Mouse (Mus musculus): ENCODE data around the gene Mypn.
A peak's percentile ranks its signal among the peaks of the same experiment; 100 is the strongest.

Gene Mypn

DNA sequence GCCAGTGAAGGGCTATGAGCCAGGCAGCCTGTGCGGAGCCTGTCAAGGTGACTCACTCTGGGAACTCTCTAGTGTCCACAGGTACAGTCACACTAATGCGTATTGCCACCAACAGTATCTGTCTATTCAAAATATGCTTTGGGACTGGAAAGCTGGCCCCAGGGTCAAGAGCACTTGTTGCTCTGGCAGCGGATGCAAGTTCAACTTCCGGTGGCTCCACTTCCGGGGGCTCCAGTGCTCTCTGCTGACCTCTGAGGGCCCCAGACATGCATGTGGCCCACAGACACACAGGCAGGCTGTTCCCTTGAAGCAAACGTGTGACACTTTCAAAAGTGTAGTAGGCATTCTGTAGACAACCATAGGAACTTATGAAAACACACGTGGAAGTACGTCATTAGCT, 2.2 kb downstream of the Mypn start:
- DNase-seq (ENCODE audit: extremely low read depth, low read depth, low spot score): no peak

DNA sequence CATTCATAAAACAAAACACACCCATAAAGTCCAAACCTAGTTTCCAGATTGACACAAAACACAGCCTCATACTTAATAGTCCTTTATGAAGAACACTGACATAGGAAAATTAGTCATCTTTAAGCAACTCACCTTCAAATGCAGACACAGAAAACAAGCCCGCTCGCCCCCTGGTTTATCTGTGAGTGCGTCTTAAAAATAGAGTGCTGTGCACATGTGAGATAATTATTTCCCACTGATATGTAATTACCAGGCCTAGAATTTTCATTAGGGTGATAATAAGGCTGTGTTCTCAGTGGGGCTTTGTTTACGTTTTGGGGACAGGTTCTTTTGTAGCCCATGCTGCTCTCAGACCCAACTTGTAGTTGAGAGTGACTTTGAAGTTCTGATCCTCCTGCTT, 4.7 kb downstream of the Mypn start:
- no peak for DNase-seq (ENCODE audit: extremely low read depth, low read depth, low spot score)

DNA sequence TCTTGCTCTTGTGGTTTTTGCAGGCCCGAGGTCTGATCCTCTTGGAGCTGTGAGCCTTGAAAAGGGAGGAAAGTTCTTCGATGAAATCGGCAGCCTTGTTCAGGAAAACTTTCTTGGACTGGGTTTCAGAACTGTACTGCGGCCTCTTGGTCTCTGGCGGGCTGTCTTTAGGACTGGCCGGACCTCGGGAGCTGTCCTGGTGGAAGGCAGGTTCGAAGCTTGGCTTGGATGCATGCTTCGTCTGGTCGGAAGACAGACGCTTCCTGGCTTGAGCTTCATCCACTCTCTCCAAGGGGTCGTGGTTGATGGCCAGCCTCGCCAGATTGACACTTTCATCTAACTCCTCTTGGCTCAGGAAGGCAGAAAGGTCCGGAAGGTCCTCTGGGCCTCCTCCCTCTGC, 11.0 kb downstream of the Mypn start:
- no peak for DNase-seq (ENCODE audit: extremely low read depth, low read depth, low spot score)

GRCm38 (mm10) chr10:63192276-63192675, 11.5 kb downstream of the Mypn start:
- no peak for DNase-seq (ENCODE audit: extremely low read depth, low read depth, low spot score)

- no peak for DNase-seq (ENCODE audit: extremely low read depth, low read depth, low spot score)
Observed at GRCm38 (mm10) chr10:63184451-63184850, 19.3 kb downstream of the Mypn start.

GRCm38 (mm10) chr10:63182177-63182768, 21.5 kb downstream of the Mypn start:
- DNase-seq (ENCODE audit: extremely low read depth, low read depth, low spot score): no peak

DNA sequence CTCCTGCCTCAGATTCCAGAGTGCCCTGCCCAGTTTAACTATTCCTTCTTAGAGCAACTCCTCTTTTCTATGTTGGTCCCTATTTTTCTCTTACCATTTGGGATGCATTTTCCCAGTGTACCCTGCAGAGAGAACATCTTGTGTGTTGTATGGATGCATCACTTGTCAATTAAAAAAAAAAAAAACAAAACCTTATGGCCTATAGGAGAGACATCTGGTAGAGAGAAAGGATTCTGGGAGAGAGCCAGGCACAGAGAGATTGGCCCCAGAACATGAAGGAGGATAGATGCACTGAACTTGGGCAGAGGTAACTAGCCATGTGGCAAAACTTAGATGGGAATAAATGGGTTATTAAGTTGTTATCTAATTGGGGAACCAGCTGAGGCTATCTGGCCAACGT, 22.6 kb downstream of the Mypn start:
- no peak for DNase-seq (ENCODE audit: extremely low read depth, low read depth, low spot score)

DNA sequence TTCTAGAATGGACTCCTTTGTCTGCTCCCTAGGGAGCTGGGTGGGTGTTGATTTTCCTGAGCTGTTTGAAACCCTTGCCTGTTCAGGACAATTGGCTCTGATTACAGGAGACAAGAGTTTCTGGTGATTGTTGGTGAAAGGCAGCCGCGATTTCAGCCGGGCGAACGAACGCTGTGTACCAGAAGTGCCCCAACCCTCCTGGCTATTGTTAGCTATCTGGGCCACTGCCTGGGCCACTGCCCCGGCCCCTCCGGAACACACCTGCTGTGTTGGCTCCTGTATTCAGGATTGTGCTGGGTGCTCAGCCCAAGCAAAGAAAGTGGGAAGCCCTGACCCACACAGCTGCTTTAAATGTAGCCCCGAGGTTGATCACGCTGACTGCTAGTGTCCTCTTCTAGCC, 24.2 kb downstream of the Mypn start:
- DNase-seq (ENCODE audit: extremely low read depth, low read depth, low spot score): no peak

DNA sequence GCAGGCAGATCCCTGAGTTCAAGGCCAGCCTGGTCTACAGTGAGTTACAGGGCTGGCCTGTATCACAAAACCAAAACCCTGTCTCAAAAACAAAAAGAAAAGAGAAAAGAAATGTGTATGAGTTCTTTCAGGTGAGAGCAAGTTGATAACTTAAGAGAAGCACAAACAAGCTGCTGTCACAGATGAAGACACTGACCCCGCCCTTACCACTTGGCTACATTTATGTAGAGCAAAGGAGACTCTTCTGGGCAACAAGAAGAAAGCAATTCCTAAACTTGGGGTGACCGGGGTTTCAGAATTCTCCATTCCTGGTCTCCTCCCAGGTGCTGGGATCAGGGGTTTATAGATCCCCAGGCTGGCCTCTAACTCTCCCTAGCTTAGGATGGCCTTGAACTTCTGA, 25.4 kb downstream of the Mypn start:
- no peak for DNase-seq (ENCODE audit: extremely low read depth, low read depth, low spot score)

- DNase-seq (ENCODE audit: extremely low read depth, low read depth, low spot score): no peak
Observed at GRCm38 (mm10) chr10:63177286-63178140, 26.2 kb downstream of the Mypn start.

DNA sequence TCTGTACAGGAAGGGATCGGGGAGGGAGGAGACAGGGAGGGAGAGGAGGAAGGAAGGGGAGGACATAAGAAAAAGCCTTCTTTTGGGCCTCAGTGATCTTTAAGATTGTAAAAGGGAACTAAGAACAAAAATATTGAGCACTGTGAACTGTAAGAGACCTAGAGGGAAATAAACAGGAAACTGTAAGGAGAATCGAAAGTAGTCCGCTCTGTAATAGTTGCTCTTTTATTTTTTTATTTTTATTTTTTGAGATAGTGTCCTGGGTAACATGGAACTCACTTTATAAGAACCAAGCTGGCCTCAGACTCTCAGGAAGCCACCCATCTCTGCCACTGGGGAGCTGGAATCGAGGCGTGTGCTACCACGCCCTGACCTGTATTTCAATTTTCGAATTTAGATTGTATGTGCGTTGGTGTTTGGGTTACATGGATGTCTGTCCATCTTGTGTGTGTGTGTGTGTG, 27.3 kb downstream of the Mypn start:
- no peak for DNase-seq (ENCODE audit: extremely low read depth, low read depth, low spot score)

DNA sequence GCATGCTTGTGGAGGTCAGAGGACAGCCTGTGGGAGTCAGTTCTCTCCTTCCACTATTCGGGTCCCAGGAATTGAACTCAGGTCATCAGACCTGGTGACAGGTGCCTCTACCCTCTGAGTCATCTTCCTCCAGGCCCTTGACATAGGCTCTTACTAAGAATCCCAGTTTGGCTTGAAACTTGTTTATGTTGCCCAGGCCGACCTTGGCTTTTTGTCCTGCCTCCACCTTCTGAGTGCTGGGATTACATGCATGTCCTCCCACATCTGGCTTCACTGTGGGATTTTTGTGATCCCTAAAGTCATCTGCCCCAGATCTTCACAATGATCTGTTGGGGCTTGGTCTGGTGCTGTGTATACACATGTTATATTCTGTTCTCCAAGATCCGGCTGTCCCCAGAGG, 31.7 kb downstream of the Mypn start:
- peak; percentile 54 for DNase-seq (ENCODE audit: extremely low read depth, low read depth, low spot score)

- no peak for DNase-seq (ENCODE audit: extremely low read depth, low read depth, low spot score)
Observed at GRCm38 (mm10) chr10:63169503-63169902, 34.2 kb downstream of the Mypn start.

GRCm38 (mm10) chr10:63168124-63168523, 35.6 kb downstream of the Mypn start:
- DNase-seq (ENCODE audit: extremely low read depth, low read depth, low spot score): no peak

DNA sequence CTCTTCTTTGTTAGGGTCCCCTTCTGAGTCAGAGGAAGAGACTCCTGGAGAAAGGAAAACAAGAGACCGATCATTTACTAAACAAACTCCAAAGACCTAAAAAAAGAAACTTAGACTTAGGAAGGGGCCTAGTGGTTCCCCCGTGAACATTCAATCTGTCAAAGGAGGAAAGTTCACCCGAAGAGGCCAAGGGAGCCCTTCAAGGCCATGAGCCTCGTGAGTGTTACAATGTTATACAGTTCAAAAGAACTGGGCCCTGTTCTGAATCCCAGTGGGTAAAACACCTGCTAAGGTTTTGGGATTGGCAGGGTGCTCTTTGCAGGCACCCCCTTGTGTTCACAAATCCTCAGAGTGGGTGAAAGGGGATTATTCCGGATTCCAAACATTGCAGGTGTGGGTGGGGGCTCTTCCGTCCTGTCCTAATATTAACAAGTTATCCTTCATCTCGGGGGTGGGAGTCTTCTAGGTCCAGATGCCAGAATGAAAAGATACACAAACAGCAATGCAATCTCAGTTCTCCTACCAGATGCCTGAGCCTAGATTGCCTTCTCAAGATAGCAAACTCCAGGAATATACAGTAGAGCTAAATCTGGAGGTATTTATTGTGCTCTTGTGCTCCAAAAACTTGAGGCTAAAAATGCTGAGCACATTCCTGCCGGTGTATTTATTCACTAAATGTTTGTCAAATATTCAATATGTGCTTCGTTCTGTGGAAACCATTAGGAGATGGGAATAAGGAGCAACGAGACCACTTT, 36.3 kb downstream of the Mypn start:
- DNase-seq (ENCODE audit: extremely low read depth, low read depth, low spot score): no peak

DNA sequence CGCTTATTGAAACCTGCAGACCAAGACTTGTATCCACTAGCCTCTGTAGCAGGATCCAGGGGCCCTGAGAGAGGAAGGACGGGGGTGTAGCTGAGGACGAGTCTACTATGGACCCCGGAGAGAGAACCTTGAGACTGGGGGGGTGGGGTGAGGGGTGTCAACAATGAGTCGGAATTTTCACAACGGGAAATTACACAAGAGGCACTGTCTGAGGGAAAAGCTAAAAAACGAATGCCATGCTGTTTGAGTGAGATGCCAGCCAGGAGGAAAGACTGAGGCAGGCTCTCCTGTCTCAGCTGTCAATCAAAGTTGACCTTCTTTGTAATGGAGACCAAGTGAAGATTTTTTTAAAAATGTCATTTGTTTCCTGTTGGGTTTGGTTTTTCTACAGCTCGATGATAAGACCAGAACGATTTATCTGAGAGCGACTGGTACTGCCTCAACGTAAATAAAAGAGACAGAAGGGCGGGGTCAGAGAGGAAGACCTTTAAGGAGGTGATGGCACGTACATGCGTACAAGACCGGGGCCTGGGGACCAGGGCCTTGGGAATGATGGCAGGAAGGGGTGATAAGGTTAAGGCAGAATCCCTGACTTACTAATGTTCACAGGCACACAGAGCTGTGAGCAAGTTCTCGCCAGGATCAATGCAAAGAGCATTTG, 37.9 kb downstream of the Mypn start:
- no peak for DNase-seq (ENCODE audit: extremely low read depth, low read depth, low spot score)

GRCm38 (mm10) chr10:63161240-63161639, 42.5 kb downstream of the Mypn start:
- DNase-seq (ENCODE audit: extremely low read depth, low read depth, low spot score): no peak

GRCm38 (mm10) chr10:63160671-63161070, 43.1 kb downstream of the Mypn start:
- no peak for DNase-seq (ENCODE audit: extremely low read depth, low read depth, low spot score)

GRCm38 (mm10) chr10:63158191-63158590, 45.6 kb downstream of the Mypn start:
- no peak for DNase-seq (ENCODE audit: extremely low read depth, low read depth, low spot score)

- no peak for DNase-seq (ENCODE audit: extremely low read depth, low read depth, low spot score)
Observed at GRCm38 (mm10) chr10:63157491-63157890, 46.3 kb downstream of the Mypn start.

GRCm38 (mm10) chr10:63156919-63157318, 46.8 kb downstream of the Mypn start:
- no peak for DNase-seq (ENCODE audit: extremely low read depth, low read depth, low spot score)
